Comparison of ENCODE assay signal across 8 mouse cellular contexts in the genomic region with DNA sequence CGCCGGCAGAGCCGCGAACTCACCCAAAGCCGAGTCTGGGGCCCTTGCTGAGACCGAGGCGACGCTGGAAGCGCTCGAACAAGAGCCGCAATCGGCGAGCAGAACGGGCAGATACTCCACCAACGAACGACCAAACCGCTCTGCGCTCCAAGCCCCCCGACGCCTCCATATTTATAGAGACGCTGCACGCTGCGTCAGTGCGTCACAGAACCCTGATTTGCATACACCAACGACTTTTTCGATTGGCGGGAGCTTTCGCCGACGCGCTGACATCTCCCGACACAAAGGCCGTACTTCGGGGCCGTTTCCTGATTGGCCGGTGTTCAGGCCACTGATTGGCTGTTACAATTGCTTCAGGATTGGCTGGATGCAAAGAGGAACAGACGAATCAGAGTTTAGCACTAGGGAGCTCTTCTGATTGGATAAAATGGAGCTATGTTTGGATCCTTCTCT. TPM values are rescaled to one million over a fixed set of nuclear protein-coding genes. Genes with fewer than 3 reads are reported as not detected.
DNase-seq lines count a peak whose midpoint lies in the region; ATAC-seq lines count a peak whose summit lies in the region.

No protein-coding gene starts in this region.

- ATAC-seq in embryonic facial prominence, embryonic 11.5 days (replicated peaks; ENCODE audit: insufficient number of reproducible peaks, low FRiP score, low TSS enrichment, low read depth) = peak; percentile 92
- peak; percentile 68 for ATAC-seq in granulocyte monocyte progenitor cell, adult 5-6 weeks (replicated peaks; ENCODE audit: poor library complexity, severe bottlenecking)
- ATAC-seq in limb, embryonic 11.5 days (ENCODE audit: insufficient number of reproducible peaks, low FRiP score, low TSS enrichment, low read depth) = peak; percentile 92
- peak; percentile 95 for ATAC-seq in midbrain, embryonic 14.5 days (ENCODE audit: low FRiP score, low TSS enrichment)

- H3K27me3 ChIP-seq in embryonic facial prominence, embryonic 11.5 days (ENCODE audit: control insufficient read depth, insufficient read depth, low read length) = no peaks in the 10 kb centered on the region
- H3K27me3 ChIP-seq in limb, embryonic 11.5 days (ENCODE audit: control insufficient read depth, insufficient read depth, low read length) = no peaks in the 10 kb centered on the region
- no peaks in the 10 kb centered on the region for H3K27me3 ChIP-seq in midbrain, embryonic 14.5 days (ENCODE audit: control insufficient read depth, insufficient read depth, low read length)

- no peaks in the 10 kb centered on the region for H3K36me3 ChIP-seq in embryonic facial prominence, embryonic 11.5 days (replicated peaks; ENCODE audit: control insufficient read depth, insufficient read depth, low read depth, low read length)
- no peaks in the 10 kb centered on the region for H3K36me3 ChIP-seq in limb, embryonic 11.5 days (ENCODE audit: control insufficient read depth, insufficient read depth, low read length)
- H3K36me3 ChIP-seq in midbrain, embryonic 14.5 days (ENCODE audit: control insufficient read depth, insufficient read depth, low read length) = peaks cover 31% of the 10 kb centered on the region

- H3K9me3 ChIP-seq in embryonic facial prominence, embryonic 11.5 days (replicated peaks; ENCODE audit: control insufficient read depth, low read length) = no peaks in the 10 kb centered on the region
- no peaks in the 10 kb centered on the region for H3K9me3 ChIP-seq in limb, embryonic 11.5 days (ENCODE audit: control insufficient read depth, low read length)
- H3K9me3 ChIP-seq in midbrain, embryonic 14.5 days (ENCODE audit: control insufficient read depth, low read length) = no peaks in the 10 kb centered on the region

- peak overlapping the region; percentile 99 for H3K27ac ChIP-seq in embryonic facial prominence, embryonic 11.5 days (replicated peaks; ENCODE audit: low read depth, low read length)
- peak overlapping the region; percentile 98 for H3K27ac ChIP-seq in limb, embryonic 11.5 days (replicated peaks; ENCODE audit: low read depth, low read length)
- H3K27ac ChIP-seq in midbrain, embryonic 14.5 days (replicated peaks; ENCODE audit: low read depth, low read length) = peak overlapping the region; percentile 97

- H3K9ac ChIP-seq in embryonic facial prominence, embryonic 11.5 days (replicated peaks; ENCODE audit: low read length) = peak overlapping the region; percentile 99
- peak overlapping the region; percentile 100 for H3K9ac ChIP-seq in limb, embryonic 11.5 days (ENCODE audit: low read length)
- H3K9ac ChIP-seq in midbrain, embryonic 14.5 days (replicated peaks; ENCODE audit: low read length) = peak overlapping the region; percentile 97

- H3K4me2 ChIP-seq in embryonic facial prominence, embryonic 11.5 days (ENCODE audit: low read depth, low read length) = no peak overlapping the region
- H3K4me2 ChIP-seq in limb, embryonic 11.5 days (ENCODE audit: low read depth, severe bottlenecking) = peak overlapping the region; percentile 39; the same call in 1 of the 2 replicates
- no peak overlapping the region for H3K4me2 ChIP-seq in midbrain, embryonic 14.5 days (ENCODE audit: low read length)

- H3K4me1 ChIP-seq in embryonic facial prominence, embryonic 11.5 days (ENCODE audit: control insufficient read depth, insufficient read depth, low read length) = no peaks in the 10 kb centered on the region
- H3K4me1 ChIP-seq in limb, embryonic 11.5 days (ENCODE audit: control insufficient read depth, insufficient read depth, low read length) = no peaks in the 10 kb centered on the region
- peaks cover 14% of the 10 kb centered on the region for H3K4me1 ChIP-seq in midbrain, embryonic 14.5 days (ENCODE audit: control insufficient read depth, insufficient read depth, low read length)

- peak overlapping the region; percentile 89 for H3K4me3 ChIP-seq in embryonic facial prominence, embryonic 11.5 days (ENCODE audit: low read depth, low read length)
- peak overlapping the region; percentile 90 for H3K4me3 ChIP-seq in limb, embryonic 11.5 days (ENCODE audit: low read depth, low read length)
- H3K4me3 ChIP-seq in midbrain, embryonic 14.5 days (replicated peaks; ENCODE audit: low read depth, low read length) = peak overlapping the region; percentile 78

- peak; percentile 84 for DNase-seq in urinary bladder, postnatal 10 days (ENCODE audit: low spot score)
- no peak for DNase-seq in urinary bladder, adult 2 months (ENCODE audit: low spot score)
- peak; percentile 99 for DNase-seq in embryonic facial prominence, embryonic 11.5 days (ENCODE audit: low spot score)
- peak; percentile 99 for DNase-seq in kidney, adult 11 months
- peak; percentile 99 for DNase-seq in limb, embryonic 11.5 days (ENCODE audit: low spot score)
- DNase-seq in midbrain, embryonic 14.5 days = peak; percentile 98
- peak; percentile 83 to 92 for DNase-seq in spleen, adult 18-20 months

- WGBS in embryonic facial prominence, embryonic 11.5 days = 0% methylated on average over 37 of the region's 37 CpGs
- under 1% methylated on average over 37 of the region's 37 CpGs for WGBS in limb, embryonic 11.5 days
- under 1% methylated on average over 37 of the region's 37 CpGs for WGBS in midbrain, embryonic 14.5 days

RNA-seq across cellular contexts. Expression of a gene that starts 3.4 kb away (rescaled TPM):
- polyA plus RNA-seq in urinary bladder, adult 2 months (2012; rRNA removed) = 374 and 394 TPM in 2 replicates
- 2,457 and 2,634 TPM in 2 replicates for polyA plus RNA-seq in embryonic facial prominence, embryonic 11.5 days (2014; fragmentation: Nextera tagmentation; extraction: Ambion mirVana)
- 447 and 460 TPM in 2 replicates for total RNA-seq in granulocyte monocyte progenitor cell, adult 5-6 weeks (2014; fragmentation: Nextera tagmentation)
- 931 and 1,017 TPM in 2 replicates for total RNA-seq in granulocyte monocyte progenitor cell, adult 5-6 weeks (2017)
- polyA plus RNA-seq in limb, embryonic 11.5 days (2014; fragmentation: Nextera tagmentation; extraction: Ambion mirVana) = 2,190 and 2,300 TPM in 2 replicates
- 2,683 and 2,948 TPM in 2 replicates for polyA plus RNA-seq in midbrain, embryonic 14.5 days (2014; fragmentation: Nextera tagmentation; extraction: Ambion mirVana)

RNA-seq across cellular contexts. Expression of a gene that starts 5.7 kb away (rescaled TPM):
- 23.3 and 23.7 TPM in 2 replicates for polyA plus RNA-seq in urinary bladder, adult 2 months (2012; rRNA removed)
- polyA plus RNA-seq in embryonic facial prominence, embryonic 11.5 days (2014; fragmentation: Nextera tagmentation; extraction: Ambion mirVana) = 21.2 and 21.7 TPM in 2 replicates
- 25.4 and 40.0 TPM in 2 replicates for total RNA-seq in granulocyte monocyte progenitor cell, adult 5-6 weeks (2014; fragmentation: Nextera tagmentation)
- 15.2 and 19.9 TPM in 2 replicates for total RNA-seq in granulocyte monocyte progenitor cell, adult 5-6 weeks (2017)
- polyA plus RNA-seq in limb, embryonic 11.5 days (2014; fragmentation: Nextera tagmentation; extraction: Ambion mirVana) = 34.6 and 37.0 TPM in 2 replicates
- 26.5 and 33.0 TPM in 2 replicates for polyA plus RNA-seq in midbrain, embryonic 14.5 days (2014; fragmentation: Nextera tagmentation; extraction: Ambion mirVana)

RNA-seq across cellular contexts. Expression of a gene that starts 11.9 kb away (rescaled TPM):
- polyA plus RNA-seq in urinary bladder, adult 2 months (2012; rRNA removed) = 45.4 and 51.7 TPM in 2 replicates
- 113 and 125 TPM in 2 replicates for polyA plus RNA-seq in embryonic facial prominence, embryonic 11.5 days (2014; fragmentation: Nextera tagmentation; extraction: Ambion mirVana)
- 36.7 and 62.2 TPM in 2 replicates for total RNA-seq in granulocyte monocyte progenitor cell, adult 5-6 weeks (2014; fragmentation: Nextera tagmentation)
- total RNA-seq in granulocyte monocyte progenitor cell, adult 5-6 weeks (2017) = 41.3 and 52.3 TPM in 2 replicates
- polyA plus RNA-seq in limb, embryonic 11.5 days (2014; fragmentation: Nextera tagmentation; extraction: Ambion mirVana) = 164 and 168 TPM in 2 replicates
- 32.5 and 39.3 TPM in 2 replicates for polyA plus RNA-seq in midbrain, embryonic 14.5 days (2014; fragmentation: Nextera tagmentation; extraction: Ambion mirVana)

RNA-seq across cellular contexts. Expression of a gene that starts 49.9 kb away (rescaled TPM):
- polyA plus RNA-seq in urinary bladder, adult 2 months (2012; rRNA removed) = 24.7 and 35.7 TPM in 2 replicates
- polyA plus RNA-seq in embryonic facial prominence, embryonic 11.5 days (2014; fragmentation: Nextera tagmentation; extraction: Ambion mirVana) = 0.83 and 0.85 TPM in 2 replicates
- total RNA-seq in granulocyte monocyte progenitor cell, adult 5-6 weeks (2014; fragmentation: Nextera tagmentation) = not detected in 2 replicates
- not detected in 2 replicates for total RNA-seq in granulocyte monocyte progenitor cell, adult 5-6 weeks (2017)
- polyA plus RNA-seq in limb, embryonic 11.5 days (2014; fragmentation: Nextera tagmentation; extraction: Ambion mirVana) = 1.0 and 1.5 TPM in 2 replicates
- 0.43 and 0.68 TPM in 2 replicates for polyA plus RNA-seq in midbrain, embryonic 14.5 days (2014; fragmentation: Nextera tagmentation; extraction: Ambion mirVana)

RNA-seq across cellular contexts. Expression of a gene that starts 53.4 kb away (rescaled TPM):
- polyA plus RNA-seq in urinary bladder, adult 2 months (2012; rRNA removed) = 4.5 and 5.6 TPM in 2 replicates
- 0.71 and 1.2 TPM in 2 replicates for polyA plus RNA-seq in embryonic facial prominence, embryonic 11.5 days (2014; fragmentation: Nextera tagmentation; extraction: Ambion mirVana)
- total RNA-seq in granulocyte monocyte progenitor cell, adult 5-6 weeks (2014; fragmentation: Nextera tagmentation) = 19.1 and 26.7 TPM in 2 replicates
- 18.2 and 21.1 TPM in 2 replicates for total RNA-seq in granulocyte monocyte progenitor cell, adult 5-6 weeks (2017)
- polyA plus RNA-seq in limb, embryonic 11.5 days (2014; fragmentation: Nextera tagmentation; extraction: Ambion mirVana) = 1.1 and 1.3 TPM in 2 replicates
- polyA plus RNA-seq in midbrain, embryonic 14.5 days (2014; fragmentation: Nextera tagmentation; extraction: Ambion mirVana) = 1.1 and 1.5 TPM in 2 replicates
